Mouse (Mus musculus) kidney, postnatal 14 days (tissue): ENCODE data around the gene Armc10.
"Not testable (repeated sequence)": the region's sequence is repeated elsewhere in the genome, so short reads cannot be mapped to it uniquely, and the experiment has no call there.

ENCODE experiments used
- DNase-seq: peaks from one replicate; pipeline ENCODE4 v3.0.0; 2022; ENCODE audit warnings: mixed read lengths

Gene Armc10

DNA sequence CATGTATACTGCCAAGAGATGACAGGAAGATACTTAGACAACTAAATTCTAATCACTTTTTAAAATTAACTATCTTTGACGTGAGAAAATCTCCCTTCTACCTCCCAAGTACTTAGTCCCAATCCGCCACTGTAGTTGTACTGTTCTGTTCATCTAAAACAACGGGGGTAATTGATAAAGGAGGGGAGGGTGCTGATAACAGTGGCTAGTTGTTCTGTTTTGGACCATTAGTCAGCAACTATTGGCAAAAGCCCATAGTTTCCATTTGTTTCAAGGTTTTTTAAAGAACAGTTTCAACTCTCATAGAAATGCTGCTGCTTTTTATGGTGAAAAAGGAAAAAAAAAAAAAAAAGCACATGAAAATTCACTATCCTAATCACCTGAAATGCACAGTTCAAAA, 58.1 kb downstream of the Armc10 start:
- no peak for DNase-seq

DNA sequence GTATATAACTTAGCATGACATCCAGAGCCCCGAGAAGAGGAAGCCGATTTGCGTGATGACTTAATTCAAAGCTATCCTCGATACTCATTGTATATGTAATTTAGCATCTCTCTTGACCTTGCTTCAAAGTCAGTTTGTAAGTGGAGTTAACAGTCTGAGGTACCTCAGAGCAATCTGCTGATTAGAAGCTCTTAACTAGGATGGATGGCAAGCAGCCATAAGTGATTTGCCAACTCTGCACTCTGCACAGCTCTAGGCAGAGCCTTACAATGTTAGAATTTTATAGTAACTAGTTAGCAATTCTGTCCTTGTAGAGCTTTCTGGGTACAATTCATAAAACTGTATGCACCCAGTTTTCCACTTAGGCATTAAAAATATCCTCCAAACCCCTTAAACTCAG, 60.9 kb downstream of the Armc10 start:
- DNase-seq, result no peak

DNA sequence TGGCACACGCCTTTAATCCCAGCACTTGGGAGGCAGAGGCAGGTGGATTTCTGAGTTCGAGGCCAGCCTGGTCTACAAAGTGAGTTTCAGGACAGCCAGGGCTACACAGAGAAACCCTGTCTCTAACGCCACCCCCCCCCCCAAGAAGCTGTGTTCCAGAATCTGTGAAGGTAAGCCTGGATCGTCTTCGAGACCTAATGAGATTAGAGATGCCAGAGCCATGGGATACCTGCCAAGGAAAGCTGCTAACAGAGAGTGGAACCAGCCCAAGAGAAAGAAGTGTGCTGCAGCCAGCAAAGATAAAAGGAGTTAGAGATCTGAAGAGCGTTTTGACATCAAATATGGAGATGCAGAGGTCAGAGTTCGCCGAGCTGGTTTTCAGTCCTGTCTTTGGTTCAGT, 62.4 kb downstream of the Armc10 start:
- not testable (repeated sequence) for DNase-seq
